In genomic region chr17:15285399-15286043, GRCm38 (mm10) we compare ENCODE assay signal across 8 mouse cellular contexts.
DNase-seq lines count a peak whose midpoint lies in the region; ATAC-seq and TF ChIP-seq lines count a peak whose summit lies in the region.

No protein-coding gene starts in this region.

- peaks cover 8% of the 10 kb centered on the region for H3K4me1 ChIP-seq in hindbrain, embryonic 16.5 days (ENCODE audit: control insufficient read depth, insufficient read depth, low read depth, low read length)

- H3K4me2 ChIP-seq in hindbrain, embryonic 16.5 days (ENCODE audit: low read length) = no peak overlapping the region
- H3K4me2 ChIP-seq in myocyte (ENCODE audit: low read depth) = peak overlapping the region; percentile 42

- 43% methylated on average over 7 of the region's 7 CpGs for WGBS in hindbrain, embryonic 16.5 days

- no peak overlapping the region for H3K27ac ChIP-seq in hindbrain, embryonic 16.5 days (ENCODE audit: low read depth, low read length)

- H3K4me3 ChIP-seq in hindbrain, embryonic 16.5 days (ENCODE audit: low read length) = no peak overlapping the region
- H3K4me3 ChIP-seq in myocyte = no peak overlapping the region

- H3K27me3 ChIP-seq in hindbrain, embryonic 16.5 days (replicated peaks; ENCODE audit: control insufficient read depth, insufficient read depth, low read length) = no peaks in the 10 kb centered on the region
- no peaks in the 10 kb centered on the region for H3K27me3 ChIP-seq in myocyte (ENCODE audit: control insufficient read depth, insufficient read depth, insufficient read length)

- no peak for TF ChIP-seq POLR2A in myocyte (IDR thresholded peaks at IDR 0.05; ENCODE audit: insufficient read length, low read depth)

- H3K36me3 ChIP-seq in hindbrain, embryonic 16.5 days (ENCODE audit: control insufficient read depth, insufficient read depth, low read length) = no peaks in the 10 kb centered on the region
- H3K36me3 ChIP-seq in myocyte (ENCODE audit: control insufficient read depth, insufficient read depth) = no peaks in the 10 kb centered on the region

- H3K9me3 ChIP-seq in hindbrain, embryonic 16.5 days (ENCODE audit: control insufficient read depth, low read length) = no peaks in the 10 kb centered on the region

- no peak overlapping the region for H3ac ChIP-seq in myocyte (ENCODE audit: control insufficient read depth, insufficient read length)

- ATAC-seq in hindbrain, embryonic 16.5 days = peak; percentile 94

- H3K79me2 ChIP-seq in myocyte (ENCODE audit: control insufficient read depth, insufficient read depth) = no peaks in the 10 kb centered on the region

- DNase-seq in MN1 (ENCODE audit: low spot score) = peak; percentile 96
- peak; percentile 88 for DNase-seq in adrenal gland, postnatal 10 days
- DNase-seq in gastrocnemius, postnatal 10 days = peak; percentile 60
- DNase-seq in left cerebral cortex, postnatal 25 days (ENCODE audit: low spot score in 2 of 2) = peak; percentile 43 to 48
- DNase-seq in urinary bladder, postnatal 14 days (ENCODE audit: low spot score) = peak; percentile 71
- DNase-seq in embryo, embryonic 10.5 days (ENCODE audit: low spot score) = no peak

- no peak overlapping the region for H3K9ac ChIP-seq in hindbrain, embryonic 16.5 days (ENCODE audit: low read depth, low read length)

- intact Hi-C loops in left cerebral cortex, postnatal 25 days (cut with DNase I) = no loop called here

TF ChIP-seq in myocyte, 11 proteins besides CTCF, POLR2A, EP300 and RAD21:
- no peak for TF ChIP-seq POLR2AphosphoS2 (IDR thresholded peaks at IDR 0.05; ENCODE audit: insufficient read length, low read depth)
- no peak for TF ChIP-seq CEBPB (IDR thresholded peaks at IDR 0.05; ENCODE audit: insufficient read depth, poor library complexity, severe bottlenecking)
- TF ChIP-seq MYOD1 (IDR thresholded peaks at IDR 0.05; ENCODE audit: control insufficient read depth in 1 of 3, insufficient read length in 2 of 3, low read depth in 2 of 3) = peak in 1 of 3 experiments; percentile 43
- TF ChIP-seq MAX (IDR thresholded peaks at IDR 0.05; ENCODE audit: low read depth) = no peak
- no peak for TF ChIP-seq USF1 (IDR thresholded peaks at IDR 0.05; ENCODE audit: low read depth)
- TF ChIP-seq TCF3 (IDR thresholded peaks at IDR 0.05; ENCODE audit: insufficient read length, low read depth) = no peak
- no peak for TF ChIP-seq TCF12 (IDR thresholded peaks at IDR 0.05; ENCODE audit: insufficient read depth, poor library complexity, severe bottlenecking)
- no peak for TF ChIP-seq E2F4 (IDR thresholded peaks at IDR 0.05; ENCODE audit: insufficient read depth)
- peak in 1 of 3 experiments; percentile 55 for TF ChIP-seq MYOG (IDR thresholded peaks at IDR 0.05; ENCODE audit: control insufficient read depth in 1 of 3, insufficient read depth in 1 of 3, insufficient read length in 2 of 3, low read depth in 2 of 3)
- TF ChIP-seq SRF (IDR thresholded peaks at IDR 0.05; ENCODE audit: control insufficient read depth, insufficient read length, low read depth) = no peak
- no peak for TF ChIP-seq REST (IDR thresholded peaks at IDR 0.05; ENCODE audit: insufficient read depth, insufficient read length)
